Mouse (Mus musculus): ENCODE results near the gene Slco1c1.
A peak's percentile ranks its signal among the peaks of the same experiment; 100 is the strongest.

The Slco1c1 gene

GRCm38 (mm10) chr6:141523747-141524640 is at the start of gene Slco1c1:
Slco1c1 (plus strand) TSS chr6:141524368.
- DNase-seq (ENCODE audit: low spot score in 2 of 2), result no peak

- no peak for DNase-seq (ENCODE audit: low spot score in 2 of 2)
Observed at GRCm38 (mm10) chr6:141474696-141475095, 49.5 kb upstream of the Slco1c1 start.

- no peak for DNase-seq (ENCODE audit: low spot score in 2 of 2)
Observed at GRCm38 (mm10) chr6:141485302-141486021, 38.7 kb upstream of the Slco1c1 start.

GRCm38 (mm10) chr6:141487266-141487665 is 36.9 kb upstream of the Slco1c1 start:
- no peak for DNase-seq (ENCODE audit: low spot score in 2 of 2)

GRCm38 (mm10) chr6:141488619-141489018 is 35.5 kb upstream of the Slco1c1 start:
- DNase-seq (ENCODE audit: low spot score in 2 of 2), result peak in 1 of 2 experiments; percentile 69

- no peak for DNase-seq (ENCODE audit: low spot score in 2 of 2)
Observed at GRCm38 (mm10) chr6:141494909-141495308, 29.3 kb upstream of the Slco1c1 start.

- DNase-seq (ENCODE audit: low spot score in 2 of 2), result no peak
Observed at GRCm38 (mm10) chr6:141495634-141496418, 28.3 kb upstream of the Slco1c1 start.

- DNase-seq (ENCODE audit: low spot score in 2 of 2), result no peak
Observed at GRCm38 (mm10) chr6:141499511-141499910, 24.7 kb upstream of the Slco1c1 start.

- DNase-seq (ENCODE audit: low spot score in 2 of 2), result no peak
Observed at GRCm38 (mm10) chr6:141501171-141501570, 23.0 kb upstream of the Slco1c1 start.

- DNase-seq (ENCODE audit: low spot score in 2 of 2), result no peak
Observed at GRCm38 (mm10) chr6:141522541-141522940, 1.6 kb upstream of the Slco1c1 start.

- no peak for DNase-seq (ENCODE audit: low spot score in 2 of 2)
Observed at GRCm38 (mm10) chr6:141525787-141526186, 1.6 kb downstream of the Slco1c1 start.

- DNase-seq (ENCODE audit: low spot score in 2 of 2), result no peak
Observed at GRCm38 (mm10) chr6:141530865-141531264, 6.7 kb downstream of the Slco1c1 start.

GRCm38 (mm10) chr6:141537298-141537697 is 13.1 kb downstream of the Slco1c1 start:
- DNase-seq (ENCODE audit: low spot score in 2 of 2), result no peak

GRCm38 (mm10) chr6:141541136-141541535 is 17.0 kb downstream of the Slco1c1 start:
- no peak for DNase-seq (ENCODE audit: low spot score in 2 of 2)

- DNase-seq (ENCODE audit: low spot score in 2 of 2), result no peak
Observed at GRCm38 (mm10) chr6:141543344-141543743, 19.2 kb downstream of the Slco1c1 start.

GRCm38 (mm10) chr6:141558118-141558517 is 34.0 kb downstream of the Slco1c1 start:
- no peak for DNase-seq (ENCODE audit: low spot score in 2 of 2)

- DNase-seq (ENCODE audit: low spot score in 2 of 2), result no peak
Observed at GRCm38 (mm10) chr6:141567366-141567765, 43.2 kb downstream of the Slco1c1 start.

- no peak for DNase-seq (ENCODE audit: low spot score in 2 of 2)
Observed at GRCm38 (mm10) chr6:141567852-141568558, 43.8 kb downstream of the Slco1c1 start.

GRCm38 (mm10) chr6:141568559-141568946 is 44.4 kb downstream of the Slco1c1 start:
- no peak for DNase-seq (ENCODE audit: low spot score in 2 of 2)

GRCm38 (mm10) chr6:141576646-141577200 is 52.6 kb downstream of the Slco1c1 start:
- DNase-seq (ENCODE audit: low spot score in 2 of 2), result no peak

- no peak for DNase-seq (ENCODE audit: low spot score in 2 of 2)
Observed at GRCm38 (mm10) chr6:141584791-141585403, 60.7 kb downstream of the Slco1c1 start.
